Mouse (Mus musculus) c-Kit-positive CD71-positive TER-119-negative erythroid progenitor cells, embryonic 14.5 days (primary cell): ENCODE measurements around the gene Rrp8.
A peak's percentile ranks its signal among the peaks of the same experiment; 100 is the strongest.

Experiments
- DNase-seq: peaks from one replicate; pipeline ENCODE4 v3.0.0-alpha.2; 2013; ENCODE audit warnings: low read depth

Gene Rrp8

DNA sequence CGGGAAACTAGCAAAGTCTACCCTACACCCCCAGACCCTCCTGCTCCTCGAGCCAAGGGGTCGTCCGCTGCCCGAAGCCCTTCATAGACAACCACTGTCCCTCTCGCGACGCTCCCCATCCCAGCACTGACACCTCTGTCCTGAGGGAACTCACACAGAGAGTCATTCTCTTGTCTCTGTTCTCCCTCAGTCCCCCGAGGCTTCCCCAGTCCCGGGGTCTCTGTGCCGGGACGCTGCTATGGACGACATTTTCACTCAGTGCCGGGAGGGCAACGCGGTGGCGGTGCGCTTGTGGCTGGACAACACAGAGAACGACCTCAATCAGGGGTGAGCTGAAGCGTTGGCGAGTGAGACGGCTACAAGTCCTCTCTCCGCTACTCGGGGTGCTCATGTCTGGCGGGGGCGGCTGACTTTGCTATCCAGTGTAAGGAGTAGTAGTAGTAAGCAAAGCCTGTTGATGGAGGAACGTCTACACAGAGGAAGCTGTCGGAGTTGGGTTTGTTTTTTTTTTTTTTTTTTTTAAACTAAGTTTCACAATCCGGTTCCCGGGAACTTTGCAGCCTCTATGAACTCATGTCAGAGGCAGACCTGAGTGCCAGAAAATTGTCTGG is at the start of gene Rrp8:
Gene Rrp8, minus strand, starts transcription at position 475 of the 611 bp plus-strand sequence.
- no peak for DNase-seq

DNA sequence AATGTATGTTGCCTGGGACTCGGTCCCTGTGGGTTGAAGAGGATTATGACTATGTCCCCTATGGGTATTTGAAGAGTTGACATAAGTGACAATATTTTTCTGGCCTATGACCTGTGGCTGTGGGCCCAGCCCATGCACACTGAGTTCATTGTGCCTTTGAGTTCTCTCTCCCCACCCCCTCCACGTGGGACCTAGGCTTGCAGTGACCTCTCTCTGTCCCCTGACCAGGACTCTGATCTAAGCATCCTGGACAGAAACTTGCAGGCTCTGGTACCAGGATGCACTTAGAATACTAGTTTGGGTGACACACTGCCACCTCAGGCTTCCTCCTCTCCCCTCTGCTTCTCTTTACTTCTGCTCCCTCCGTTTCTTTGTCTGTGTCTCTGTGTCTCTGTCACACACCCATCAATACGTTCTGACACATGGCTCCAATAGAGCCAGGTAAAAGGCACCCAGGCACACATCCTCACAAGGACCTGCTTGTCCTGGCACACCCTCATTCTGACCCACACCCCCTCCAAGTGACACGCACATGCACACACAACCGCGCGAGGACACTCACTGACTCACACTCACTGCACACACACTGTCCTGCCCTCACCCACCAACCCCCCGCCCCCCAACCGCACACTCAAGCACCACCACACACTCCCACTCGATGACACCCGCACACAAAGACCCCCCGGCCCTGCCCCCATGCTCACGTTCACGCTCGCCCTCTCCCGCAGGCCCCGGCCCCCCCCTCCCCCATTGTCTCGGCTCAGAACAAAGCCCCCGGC is 49.5 kb upstream of the Rrp8 start:
- DNase-seq, result no peak

DNA sequence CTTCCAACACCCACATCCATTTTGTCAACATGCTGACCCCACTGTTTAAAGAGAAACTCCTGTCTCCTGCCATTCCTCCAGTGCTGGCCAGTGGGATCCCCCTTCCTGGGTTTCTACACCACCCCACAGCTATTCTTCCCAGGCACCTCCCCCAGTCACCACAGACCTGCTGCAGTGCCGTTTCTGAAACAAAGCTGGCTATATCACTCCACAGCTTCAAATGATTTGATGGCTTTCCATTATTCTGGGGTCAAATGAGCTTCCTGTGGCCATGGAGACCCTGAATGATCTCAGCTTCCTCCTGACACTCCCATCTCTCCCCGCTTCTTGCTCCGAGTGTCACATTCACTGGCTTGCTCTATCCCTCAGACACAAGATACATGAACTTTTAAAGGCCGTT is 47.4 kb upstream of the Rrp8 start:
- no peak for DNase-seq

DNA sequence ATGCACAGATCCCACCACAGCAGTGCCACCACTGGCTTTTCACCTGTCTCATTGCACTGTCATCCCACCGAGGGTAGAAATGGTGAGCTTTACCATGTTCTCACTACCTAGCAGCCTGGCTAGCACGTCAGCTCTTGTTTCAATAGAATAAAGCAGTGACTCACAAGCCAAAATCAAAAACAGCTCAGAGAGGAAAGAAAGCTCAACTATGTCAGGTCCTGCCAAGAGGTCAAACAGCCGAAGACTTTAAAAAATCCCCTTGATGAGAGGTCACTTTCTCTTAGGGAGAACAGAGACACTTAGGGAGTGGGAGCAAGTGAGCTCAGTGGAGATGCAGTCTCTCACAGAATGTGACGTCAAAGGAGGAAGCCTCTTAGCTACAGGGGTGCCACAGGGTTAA is 46.7 kb upstream of the Rrp8 start:
- no peak for DNase-seq

DNA sequence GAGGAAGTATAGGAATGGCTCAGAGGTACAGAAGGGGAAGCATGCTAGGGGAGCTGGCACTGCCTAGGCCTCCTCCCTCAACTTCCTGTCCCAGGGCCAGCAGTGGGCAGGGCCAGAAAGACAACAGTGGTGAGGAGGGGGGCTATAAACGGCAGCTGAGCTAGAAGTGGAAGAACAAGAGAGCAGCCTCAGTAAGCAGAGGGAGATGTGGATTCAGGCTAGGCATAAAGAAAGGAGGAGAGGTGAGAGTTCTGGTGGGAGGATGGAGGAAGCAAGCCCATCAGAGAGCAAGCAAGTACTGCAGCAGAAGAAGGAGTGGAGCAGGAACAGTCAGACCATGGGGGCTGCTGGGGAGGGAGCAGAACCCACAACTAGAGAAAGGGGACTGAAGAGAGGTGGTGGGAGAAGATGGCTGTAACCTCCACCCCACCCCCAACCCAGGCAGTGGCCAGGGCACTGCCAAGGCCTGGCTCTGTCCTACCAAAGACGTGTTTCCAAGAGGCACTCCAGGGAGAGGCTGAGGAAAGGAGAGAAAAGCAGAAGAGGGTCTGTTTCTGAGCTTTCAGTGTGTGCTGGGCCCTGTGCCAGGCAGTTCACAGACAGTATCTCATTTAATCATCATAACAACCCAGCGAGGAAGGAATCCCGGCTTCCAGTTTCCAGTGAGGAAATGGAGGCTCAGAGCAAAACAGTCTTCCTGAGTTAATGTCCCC is 41.5 kb upstream of the Rrp8 start:
- DNase-seq, result no peak

DNA sequence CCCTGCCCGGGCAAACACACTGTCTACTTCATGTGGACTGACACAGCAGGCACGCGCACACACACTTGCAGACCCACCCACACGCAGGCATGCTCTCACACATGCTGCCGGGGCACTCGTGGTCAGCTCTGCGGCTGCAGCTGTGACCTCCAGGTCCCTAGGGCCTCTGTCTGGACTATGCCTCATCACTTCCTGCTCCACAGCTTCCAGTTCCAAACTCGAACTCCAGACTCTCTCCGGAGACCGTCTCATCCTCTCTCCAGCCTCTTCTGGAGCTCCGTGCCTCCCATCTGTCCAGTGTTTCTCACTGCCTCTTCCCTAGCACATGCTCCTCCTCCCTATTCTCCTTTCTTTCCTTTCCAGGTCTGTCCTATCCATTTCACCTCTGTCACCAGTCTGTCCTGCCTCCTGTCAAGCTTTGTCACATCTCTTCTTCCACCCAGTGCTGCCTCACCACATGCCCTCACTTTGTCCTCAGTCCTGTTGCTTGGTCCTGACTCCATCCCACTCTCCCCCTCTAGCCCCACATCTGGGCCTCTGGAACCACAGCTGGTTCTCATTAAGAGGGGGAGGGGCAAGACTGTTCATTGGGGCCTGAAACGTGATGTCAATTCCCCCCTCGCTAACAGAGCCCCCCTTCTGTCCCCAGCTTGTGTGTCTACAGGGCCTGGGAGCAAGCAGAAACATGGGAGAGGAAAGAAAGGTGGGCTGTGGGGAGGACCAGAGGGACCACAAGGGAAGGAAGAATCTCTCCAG is 40.8 kb upstream of the Rrp8 start:
- no peak for DNase-seq

DNA sequence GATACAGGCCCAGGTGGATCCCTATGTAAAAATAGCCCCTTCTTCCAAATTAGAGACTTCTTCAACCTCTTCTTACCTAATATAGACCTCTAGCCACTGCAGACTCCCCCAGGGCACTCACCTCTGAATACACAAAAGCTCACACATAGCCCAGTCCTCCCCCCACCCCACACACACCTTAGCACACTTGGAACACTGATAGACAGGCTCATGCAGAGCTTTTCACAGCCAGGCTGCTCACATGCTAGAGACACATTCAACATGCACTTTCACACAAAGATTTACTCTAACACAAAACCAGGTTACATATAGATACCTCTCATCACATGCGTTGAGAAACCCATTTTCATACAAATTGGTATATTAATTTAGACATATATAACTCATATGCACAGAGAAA is 40.1 kb upstream of the Rrp8 start:
- DNase-seq, result no peak

DNA sequence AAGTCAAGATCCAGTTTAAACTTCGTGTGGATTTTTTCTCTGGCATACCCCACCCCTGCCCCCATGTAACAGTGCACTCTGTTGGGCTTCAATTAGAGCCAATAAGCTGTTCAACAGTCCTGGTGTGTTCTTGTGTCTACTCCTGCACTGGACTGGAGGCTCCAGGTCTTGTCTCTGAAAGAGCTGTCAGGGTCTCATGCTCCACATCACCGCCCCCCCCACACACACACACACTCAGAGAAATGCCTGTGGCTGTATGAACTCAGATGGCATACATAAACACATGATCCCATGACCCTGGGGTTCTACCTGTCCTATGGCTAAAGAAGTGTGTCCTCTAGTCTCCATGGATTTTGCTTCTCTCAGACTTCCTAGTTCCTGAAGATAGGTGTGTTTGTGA is 38.8 kb upstream of the Rrp8 start:
- DNase-seq, result no peak

DNA sequence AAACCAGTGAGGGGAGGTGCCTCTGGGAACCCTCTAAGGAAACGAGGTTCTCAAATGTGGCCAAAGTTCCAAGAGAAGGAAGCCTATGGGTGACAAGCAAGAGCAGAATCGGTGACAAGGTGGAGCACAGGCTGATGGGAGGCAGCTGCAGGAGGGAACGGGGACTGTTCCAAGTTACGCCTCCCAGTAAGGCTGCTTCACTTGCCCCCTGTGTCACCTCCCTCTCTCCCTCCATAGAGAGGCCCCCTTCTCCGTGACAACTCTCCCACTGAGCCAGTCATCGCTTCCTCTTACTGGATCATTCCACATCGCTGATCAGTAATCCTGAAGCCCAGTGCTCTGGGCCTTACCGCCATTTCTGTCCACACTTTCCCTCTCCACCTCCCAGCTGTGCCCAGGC is 37.5 kb upstream of the Rrp8 start:
- DNase-seq, result no peak

DNA sequence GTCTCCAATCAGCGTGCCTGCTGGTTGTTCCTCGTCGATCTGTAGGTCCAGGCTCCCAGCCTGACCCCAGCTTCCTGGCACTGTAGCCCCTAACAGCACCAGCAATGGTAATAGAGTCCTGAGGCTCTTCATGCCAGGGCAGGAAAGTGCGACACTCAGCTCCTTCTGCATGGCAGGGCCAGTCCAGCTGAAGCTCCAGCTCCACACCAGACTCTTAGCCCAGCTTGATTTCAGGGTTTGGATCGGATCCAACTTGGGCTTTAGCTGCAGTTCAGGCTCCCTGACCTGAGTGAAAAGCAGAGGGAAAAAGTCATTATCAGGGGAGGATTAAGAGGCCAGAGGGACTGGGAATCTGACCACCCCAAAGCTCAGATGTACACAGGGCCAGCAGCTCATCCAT is 35.9 kb upstream of the Rrp8 start:
- no peak for DNase-seq

DNA sequence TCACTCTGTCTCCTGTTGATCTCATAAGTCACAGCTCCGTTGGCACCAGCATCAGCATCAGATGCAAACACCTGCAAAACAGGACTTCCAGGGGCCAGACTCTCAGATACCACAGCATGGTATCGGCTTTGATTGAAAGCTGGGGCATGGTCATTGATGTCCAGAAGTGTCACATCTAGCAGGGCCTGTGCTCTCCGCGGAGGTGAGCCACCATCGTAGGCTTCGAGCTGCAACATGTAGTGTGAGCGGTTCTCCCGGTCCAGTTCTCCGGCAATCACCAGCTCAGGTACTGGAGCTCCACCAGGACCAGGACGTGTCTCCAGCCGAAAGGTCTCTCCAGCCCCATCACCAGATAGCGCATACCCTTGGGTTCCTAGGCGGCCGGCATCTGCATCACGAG is 35.1 kb upstream of the Rrp8 start:
- DNase-seq, result no peak

DNA sequence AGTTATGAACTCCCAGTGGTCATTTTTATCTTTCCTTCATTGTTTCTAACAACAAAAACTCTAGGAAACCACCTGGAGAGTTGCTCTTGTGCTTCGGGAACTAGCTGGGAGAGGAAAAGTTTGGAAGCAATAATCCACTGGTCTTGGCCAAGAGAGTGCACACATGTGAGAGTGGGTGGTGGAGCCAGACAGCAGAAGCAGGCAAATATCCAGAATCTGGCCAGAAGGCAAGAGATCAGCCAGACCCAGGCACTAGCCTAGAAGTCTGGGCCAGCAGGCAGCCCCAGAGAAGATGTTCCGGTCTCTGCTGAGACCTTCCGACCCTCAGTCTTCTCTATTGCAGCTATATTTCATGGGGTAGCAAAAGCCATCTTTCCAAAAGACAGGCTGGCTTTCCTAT is 32.8 kb upstream of the Rrp8 start:
- no peak for DNase-seq

DNA sequence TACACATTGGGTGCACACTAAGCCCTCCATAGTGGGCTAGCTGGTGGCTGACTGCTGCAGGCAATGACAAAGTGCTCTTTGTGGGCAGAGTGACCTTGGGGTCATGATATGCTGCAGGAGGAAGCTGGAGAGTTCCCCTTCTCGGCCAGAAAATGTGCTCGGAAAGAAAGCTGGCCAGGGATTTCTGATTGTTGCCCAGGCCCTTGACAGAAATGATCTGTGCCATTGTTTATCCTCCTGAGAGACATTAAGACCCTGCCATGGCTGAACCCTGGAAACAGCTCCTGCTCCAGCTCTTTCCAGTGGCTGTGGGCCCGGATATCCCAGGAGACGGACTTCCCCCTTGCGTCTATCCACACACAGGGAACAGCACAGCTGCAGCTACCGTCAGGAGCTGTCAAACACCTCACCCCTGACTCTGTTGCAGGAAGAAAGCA is 30.6 kb upstream of the Rrp8 start:
- no peak for DNase-seq

DNA sequence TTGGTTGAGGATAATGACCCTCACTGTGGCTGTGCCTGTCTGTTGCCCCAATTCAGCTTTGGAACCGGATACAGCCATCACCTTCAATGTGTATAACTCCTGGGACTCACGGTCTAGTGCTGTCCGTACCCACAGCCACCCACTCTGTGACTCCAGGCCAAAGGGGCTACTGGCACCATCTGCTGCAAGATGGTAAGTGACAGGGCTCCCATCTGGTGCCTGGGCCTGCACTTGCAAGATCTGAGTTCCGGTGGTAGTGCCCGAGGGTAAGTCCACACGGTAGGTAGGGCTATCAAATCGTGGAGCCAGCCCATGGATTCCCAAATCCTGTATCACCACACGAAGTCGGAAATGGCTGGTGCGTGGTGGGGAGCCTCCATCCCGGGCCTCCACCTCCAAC is 27.1 kb upstream of the Rrp8 start:
- no peak for DNase-seq

DNA sequence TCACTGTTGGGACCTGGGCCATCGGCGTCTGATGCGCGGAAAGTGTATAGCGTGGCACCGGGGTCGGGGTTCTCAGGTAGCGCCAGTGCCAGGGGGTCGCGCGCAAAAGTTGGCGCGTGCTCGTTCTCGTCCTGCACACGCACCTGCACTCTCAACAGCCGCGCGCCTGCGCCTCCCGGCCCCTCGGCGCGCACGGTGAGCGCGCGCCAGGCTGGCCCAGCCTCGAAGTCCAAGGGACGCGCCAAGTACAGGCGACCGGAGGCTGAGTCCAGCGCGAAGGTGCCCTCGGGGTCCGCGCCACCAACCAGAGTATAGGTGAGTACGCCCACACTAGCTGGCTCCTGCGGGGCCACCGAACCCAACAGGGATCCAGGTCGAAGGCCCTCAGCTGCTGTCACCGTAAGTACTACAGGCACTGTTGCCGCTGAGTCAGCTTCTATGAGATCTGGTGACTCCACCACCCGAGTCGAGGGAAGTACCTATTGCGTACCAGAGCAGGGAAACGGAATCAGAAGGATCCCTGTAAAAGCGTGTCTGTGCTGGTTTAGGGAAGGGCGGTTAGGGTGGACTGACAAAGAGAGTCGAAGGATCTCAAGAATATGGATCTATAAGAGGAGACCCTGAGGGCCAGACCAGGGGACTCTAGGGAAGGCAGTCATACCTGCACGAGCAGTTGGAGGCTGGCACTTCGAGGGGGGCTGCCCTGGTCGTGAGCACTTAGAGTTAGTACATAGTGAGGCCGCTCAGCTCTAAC is 25.5 kb upstream of the Rrp8 start:
- no peak for DNase-seq

DNA sequence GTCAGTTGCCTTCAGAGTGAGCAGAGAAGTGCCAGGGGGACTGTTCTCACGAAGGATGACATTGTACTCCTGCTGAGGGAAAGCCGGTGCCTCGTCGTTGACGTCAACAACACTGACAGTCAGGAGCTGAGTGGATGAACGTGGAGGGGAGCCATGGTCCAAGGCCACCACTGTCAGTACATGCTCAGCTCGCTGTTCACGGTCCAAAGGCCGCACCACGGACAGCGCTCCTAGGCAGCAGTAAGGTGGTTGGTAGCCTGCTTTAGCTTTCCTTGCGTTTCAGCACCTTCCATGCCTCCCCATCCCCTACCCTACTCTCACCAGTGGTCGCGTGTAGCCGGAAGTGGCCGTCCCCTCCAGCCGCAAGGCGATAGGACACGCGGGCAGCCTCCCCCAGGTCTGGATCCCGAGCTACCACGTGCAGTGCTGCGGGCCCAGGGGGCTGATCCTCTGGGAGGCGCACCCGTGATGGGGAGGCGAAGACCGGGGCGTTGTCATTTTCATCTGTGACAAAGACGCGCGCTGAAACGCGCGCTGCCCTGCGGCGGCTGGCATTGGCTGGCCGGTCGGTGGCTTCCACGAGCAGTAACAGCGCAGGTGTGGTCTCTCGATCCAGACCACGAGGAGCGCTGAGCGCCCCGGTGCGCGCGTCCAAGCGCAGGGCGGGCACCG is 24.8 kb upstream of the Rrp8 start:
- DNase-seq, result no peak

DNA sequence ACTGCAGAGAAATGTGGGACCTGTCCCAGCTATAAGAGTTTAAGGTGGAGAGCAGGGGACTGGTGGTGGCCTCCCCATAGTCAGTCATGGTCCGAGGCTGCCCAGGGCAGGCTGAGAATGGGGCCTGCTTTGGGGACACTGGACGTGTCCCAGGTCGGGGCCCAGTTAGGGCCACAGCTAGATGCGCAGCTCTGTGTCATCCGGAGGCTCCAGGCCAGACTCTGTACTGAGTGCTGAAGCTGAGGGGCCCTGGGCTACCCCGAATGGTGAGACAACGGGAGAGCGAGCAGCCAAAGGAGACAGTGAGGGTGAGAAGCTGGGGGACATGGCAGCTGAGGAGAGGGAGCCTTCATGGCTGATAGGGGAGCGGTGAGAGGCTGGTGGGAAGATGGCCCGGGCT is 16.1 kb upstream of the Rrp8 start:
- no peak for DNase-seq

DNA sequence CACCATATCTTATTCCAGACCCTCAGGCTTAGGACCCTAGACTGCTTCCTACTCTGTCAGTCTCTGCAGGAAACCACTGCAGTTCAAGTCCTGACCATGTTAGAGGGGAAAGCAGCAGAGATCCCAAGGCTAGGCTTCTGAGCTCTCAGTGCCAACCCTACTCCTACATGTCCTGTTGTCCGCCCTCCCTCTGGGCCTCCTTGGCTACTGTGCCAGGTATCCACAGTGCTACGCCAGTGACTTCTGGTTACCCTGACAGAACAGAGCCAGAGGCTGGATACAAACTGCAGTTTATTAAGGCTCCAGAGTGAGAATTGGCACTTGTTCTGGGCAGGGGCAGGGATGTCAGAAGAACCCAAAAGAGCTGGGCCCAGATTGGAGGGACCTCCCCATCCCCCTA is 15.5 kb upstream of the Rrp8 start:
- no peak for DNase-seq

DNA sequence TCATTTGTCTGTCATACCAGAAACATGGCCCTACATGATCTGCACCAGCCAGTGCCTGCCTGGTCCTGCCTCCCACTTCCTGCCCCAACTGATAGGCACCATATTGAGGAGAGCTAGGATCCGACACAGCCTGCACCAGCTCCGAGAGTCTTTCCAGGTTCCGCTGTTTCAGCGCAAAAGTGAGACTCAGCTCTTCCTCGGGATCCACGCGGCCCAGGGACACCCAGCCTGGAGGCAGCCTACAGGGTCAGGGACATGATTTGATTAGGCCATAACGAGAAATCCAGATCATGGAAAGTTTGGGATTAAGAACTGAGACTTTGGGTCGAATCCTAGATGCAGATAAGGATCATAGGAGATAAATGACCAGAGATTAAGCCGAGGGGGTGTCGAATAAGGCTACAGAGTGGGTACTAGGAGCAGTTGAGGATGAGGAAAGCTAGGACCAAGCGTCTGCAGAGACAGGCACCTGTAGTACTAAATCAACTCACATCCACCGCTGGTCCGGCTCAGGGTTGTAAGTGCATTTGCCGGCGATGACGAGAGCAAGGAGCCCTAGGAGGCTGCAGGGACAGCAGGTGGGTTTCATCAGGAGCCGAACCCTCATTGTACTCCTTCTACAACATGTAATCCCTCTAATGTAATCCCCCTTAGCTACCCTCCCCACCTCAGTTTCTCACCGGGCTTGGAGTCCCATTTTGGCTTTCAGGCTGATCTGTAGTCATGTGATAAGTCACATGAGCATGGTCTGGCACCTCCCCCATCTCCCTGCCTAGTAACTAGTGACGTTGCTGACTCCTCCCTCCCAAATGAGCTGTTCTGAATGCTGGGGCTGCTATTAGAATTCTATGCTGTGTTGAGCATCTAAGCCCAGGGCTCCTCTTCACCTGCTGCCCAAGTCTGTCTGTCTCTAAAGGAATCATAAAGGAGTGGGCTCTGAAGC is 14.6 kb upstream of the Rrp8 start, which contains the start of gene Tpp1:
Gene Tpp1, minus strand, starts transcription at position 745 of the 943 bp plus-strand sequence.
- DNase-seq, result peak; percentile 91

DNA sequence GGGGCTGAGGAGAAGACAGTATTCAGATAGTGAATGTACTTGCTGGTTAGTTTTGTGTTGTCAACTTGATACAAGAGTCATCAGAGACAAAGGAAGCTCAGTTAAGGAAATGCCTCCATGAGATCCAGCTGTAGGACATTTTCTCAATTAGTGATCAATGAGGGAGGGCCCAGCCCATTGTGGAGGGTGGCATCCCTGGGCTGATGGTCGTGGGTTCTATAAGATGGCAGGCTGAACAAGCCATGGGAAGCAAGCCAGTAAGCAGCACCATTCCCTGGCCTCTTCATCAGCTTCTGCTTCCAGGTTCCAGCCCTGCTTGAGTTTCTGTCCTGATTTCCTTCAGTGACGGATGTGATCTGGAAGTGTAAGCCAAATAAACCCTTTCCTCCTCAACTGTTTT is 10.6 kb upstream of the Rrp8 start:
- DNase-seq, result no peak
